Mouse (Mus musculus): Measurements from ENCODE around the gene Fubp1. TPM values are rescaled to one million over a fixed set of nuclear protein-coding genes. Genes with fewer than 3 reads are reported as not detected.
A peak's percentile ranks its signal among the peaks of the same experiment; 100 is the strongest.

The Fubp1 gene
- total RNA-seq, 2 experiments from 2014 or later, result 107 to 113 TPM

DNA sequence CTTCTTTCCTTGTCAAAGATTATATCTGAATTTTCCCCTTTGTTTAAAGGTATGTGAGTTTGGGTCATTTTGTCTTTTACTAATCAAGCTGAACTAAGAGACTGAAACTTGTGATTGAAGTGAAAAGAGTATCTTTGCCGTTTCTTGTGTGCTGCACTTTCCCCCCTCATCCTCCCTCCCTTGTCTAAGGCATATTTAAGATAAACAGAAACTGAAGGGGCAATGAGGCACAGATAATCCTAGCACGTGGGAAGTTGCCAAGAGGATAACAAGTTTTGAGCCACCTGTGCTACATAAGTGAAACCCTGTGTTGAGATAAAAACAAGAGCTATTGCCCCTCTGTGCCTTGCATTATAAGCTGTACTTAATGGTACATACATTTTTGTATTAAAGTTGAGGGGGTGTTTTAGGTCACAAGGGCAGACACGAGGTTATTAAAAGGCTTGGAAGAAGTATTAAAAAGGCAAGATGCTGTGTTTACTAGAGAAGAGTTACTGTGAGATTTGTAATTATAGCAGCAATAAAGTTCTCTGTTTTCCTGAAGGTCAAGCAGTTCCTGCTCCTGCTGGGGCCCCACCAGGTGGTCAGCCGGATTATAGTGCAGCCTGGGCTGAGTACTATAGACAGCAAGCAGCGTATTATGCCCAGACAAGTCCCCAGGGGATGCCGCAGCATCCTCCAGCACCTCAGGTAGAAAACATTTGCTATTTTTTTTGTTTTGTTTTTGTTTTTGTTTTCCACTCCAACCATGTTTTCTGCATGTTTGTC, 21.3 kb downstream of the Fubp1 start:
- no peak for DNase-seq (ENCODE audit: low spot score in 2 of 2)

DNA sequence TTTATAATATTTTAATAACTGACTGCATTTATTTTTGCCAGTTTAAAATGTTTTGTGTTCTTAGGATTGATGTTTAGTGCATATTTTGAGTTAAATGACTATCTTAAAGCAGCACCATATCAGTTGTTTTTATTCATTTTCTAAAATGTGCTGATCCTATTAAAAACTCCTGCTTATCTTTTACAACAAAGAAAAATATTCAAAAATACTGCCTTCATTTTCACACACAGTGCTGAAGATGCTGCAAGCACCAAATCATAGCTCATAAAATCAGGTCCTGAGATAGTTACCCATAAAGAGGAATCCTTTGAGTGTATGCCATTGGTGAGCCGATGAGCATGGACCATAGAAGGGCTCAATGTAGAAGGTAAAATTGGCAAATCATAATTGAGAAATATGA, 25.0 kb downstream of the Fubp1 start:
- DNase-seq (ENCODE audit: low spot score in 2 of 2), result no peak

DNA sequence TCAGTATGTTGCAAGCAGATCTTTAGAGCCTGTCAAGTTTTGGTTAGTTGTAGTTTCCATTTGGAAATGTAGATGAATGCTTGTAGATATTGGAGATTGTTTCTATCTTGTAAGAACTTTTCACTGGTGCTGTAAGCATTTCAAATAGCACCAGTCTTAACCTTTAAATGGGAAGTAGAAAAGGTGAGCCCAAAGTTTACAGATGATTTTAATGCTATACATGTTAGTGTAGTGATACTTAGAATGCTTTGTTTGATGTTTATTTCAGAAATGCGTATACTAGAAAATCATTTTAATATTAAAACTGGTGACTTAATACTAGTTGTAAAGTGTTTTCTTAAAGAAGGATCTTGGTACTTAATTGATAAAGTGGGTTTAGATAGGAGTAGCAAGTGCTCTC, 25.6 kb downstream of the Fubp1 start:
- no peak for DNase-seq (ENCODE audit: low spot score in 2 of 2)

DNA sequence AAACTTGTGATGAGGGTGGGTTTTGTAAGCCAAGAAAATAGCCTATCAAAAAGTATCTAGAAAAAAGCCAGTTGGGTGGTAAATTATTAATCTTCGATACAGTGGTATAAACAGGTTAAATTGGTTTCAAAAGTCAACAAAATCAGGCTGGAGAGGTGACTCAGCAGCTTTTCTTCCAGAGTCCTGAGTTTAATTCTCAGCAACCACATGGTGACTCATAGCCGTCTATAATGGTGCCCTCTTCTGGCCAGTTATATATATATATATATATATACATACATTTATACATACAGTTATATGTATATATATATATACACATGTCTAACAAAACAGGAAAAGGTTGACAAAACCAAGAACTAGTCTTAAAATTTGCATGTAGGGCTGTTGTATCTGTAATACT, 28.6 kb downstream of the Fubp1 start:
- DNase-seq (ENCODE audit: low spot score in 2 of 2), result no peak

DNA sequence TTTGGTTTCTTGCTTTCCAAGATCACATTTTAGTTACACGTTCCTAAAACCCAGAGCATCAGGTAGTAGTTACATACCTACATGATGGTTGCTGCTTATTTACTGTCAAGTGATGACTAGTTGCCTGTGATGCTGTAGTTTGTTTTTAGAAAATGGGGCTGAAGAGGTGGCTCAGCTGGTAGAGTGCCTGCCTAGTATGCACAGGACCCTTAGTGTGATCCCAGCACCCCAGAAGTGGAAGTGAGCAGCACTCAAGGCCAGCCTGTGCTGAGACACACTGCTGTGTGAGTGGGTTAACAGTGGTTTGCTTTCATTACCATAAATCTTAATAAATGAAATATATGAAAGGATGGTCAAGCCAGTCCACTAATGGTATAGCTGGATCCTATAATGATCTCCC, 29.4 kb downstream of the Fubp1 start:
- no peak for DNase-seq (ENCODE audit: low spot score in 2 of 2)

DNA sequence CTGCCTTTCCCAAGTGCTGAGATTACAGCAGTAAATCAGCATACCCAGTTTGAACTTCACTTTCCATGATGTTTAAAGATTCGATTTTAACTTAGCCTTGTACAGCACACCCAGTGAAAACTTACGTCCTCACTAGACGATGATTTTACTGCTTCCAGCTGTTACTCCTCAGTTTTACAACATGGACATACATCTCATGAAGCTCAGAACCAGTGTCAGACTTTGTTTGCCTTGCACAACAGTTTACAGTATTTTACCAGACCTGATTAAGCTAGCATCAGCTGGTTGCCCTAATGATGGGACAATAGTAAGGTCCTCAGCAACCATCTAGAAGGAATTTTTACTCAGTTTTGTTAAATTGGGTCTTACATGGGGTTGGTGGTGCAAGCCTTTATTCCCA, 30.9 kb downstream of the Fubp1 start:
- DNase-seq (ENCODE audit: low spot score in 2 of 2), result no peak

DNA sequence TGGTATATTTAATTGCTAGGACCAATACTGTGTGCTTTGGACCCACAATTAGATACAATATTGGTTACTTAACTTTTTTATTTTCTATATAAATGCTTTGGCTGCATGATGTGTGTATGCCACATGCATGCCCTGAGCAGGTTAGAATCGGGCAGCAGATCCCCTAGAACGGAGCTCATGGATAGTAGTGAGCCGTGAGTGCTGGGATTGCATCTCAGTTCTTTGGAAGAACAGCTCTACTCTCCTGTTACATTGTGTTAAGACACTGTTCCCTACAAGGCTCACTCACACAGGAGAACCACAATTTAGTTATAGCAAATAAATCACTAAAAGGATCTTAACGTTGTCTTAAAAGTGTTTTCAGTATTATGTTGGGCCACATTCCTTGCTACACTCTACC, 33.1 kb downstream of the Fubp1 start:
- no peak for DNase-seq (ENCODE audit: low spot score in 2 of 2)

DNA sequence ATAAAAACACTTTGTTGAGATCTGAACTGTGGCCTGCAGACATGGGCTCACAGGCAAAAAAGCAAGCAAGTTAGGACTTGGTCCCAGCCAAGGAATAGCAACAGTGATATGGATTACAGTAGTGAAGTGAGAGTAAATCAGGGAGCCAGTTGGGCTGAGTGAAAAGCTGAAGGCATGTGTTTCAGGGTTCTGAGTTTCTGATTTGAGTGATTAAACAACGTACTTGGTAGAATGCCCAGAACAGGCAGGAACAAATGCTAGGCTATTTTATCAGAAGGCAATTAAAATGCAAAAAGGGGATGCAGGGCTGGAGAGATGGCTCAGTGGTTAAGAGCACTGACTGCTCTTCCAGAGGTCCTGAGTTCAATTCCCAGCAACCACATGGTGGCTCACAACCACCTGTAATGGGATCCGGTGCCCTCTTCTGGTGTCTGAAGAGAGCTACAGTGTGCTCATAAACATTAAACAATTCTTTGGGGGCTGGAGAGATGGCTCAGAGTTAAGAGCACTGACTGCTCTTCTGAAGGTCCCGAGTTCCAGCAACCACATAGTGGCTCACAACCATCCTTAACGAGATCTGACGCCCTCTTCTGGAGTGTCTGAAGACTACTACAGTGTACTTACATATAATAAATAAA, 35.2 kb downstream of the Fubp1 start:
- no peak for DNase-seq (ENCODE audit: low spot score in 2 of 2)

DNA sequence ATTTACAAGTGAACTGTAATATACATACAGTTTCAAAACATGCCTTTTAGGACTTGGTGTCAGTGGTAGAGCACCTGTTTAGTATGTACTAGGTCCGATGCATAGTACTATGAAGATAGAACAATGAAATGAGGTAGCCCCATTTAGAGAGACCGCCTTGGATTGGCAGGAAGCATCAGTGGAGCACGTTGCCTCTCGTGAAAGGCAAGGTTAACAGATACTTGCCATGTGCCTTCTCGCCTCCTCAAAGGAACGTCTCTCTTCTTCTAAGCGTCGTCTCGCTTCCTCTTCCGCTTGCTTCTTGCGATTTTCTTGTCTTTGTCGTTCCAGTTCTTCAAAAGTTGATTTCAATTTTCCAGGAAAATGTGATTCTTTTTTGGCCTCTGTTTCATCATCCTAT, 37.5 kb downstream of the Fubp1 start:
- no peak for DNase-seq (ENCODE audit: low spot score in 2 of 2)

DNA sequence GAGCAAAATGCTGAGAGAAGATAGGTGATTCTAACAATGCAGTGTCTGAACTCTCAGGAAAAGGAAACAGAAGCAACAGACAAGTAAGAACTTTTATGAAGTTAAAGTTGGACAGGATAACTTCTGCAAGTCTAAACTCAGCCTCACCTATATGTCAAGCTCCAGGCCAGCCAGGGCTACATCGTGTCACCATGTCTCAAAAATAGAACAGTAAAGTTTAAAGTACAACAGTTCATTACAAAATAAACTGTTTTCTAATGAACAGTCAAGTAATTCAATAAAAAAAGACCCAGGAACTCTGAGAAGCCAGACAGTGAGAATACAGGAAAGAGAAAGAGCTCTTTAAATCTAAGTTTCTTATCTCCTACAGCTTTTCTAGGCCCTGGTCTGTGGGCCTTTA, 40.3 kb downstream of the Fubp1 start:
- no peak for DNase-seq (ENCODE audit: low spot score in 2 of 2)

DNA sequence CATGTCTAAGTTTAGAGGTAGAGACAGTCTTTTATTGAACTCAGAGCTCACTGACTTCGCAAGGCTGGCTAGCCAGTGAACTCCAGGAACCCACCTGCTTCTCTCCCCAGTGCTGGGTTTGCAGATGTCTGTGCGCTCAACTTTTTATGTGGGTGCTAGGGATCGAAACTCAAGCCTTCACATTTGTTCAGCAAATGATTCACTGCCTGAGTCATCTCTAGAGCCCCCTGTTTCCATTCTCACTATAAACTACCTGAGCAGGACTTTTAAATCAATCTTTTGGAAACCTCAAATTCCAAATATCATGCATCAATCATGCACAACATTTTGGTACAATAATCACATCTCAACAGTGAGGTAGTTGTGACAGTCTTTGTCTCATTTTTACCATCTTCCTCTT, 47.3 kb downstream of the Fubp1 start:
- DNase-seq (ENCODE audit: low spot score in 2 of 2), result no peak

DNA sequence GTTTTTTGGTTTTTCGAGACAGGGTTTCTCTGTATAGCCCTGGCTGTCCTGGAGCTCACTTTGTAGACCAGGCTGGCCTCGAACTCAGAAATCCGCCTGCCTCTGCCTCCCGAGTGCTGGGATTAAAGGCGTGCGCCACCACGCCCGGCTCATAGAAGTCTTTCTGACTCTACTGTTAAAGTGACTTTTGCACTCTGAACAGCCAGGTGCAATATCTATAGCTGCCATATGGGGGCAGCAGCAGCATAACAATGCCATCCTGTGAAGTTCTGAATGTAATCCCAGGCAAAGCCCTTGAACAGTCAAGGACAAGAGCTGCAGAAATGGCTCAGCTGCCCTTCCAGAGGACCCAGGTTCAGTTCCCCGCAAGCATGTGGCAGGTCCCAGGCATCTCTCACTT, 49.2 kb downstream of the Fubp1 start:
- DNase-seq (ENCODE audit: low spot score in 2 of 2), result peak; percentile 77 to 78

DNA sequence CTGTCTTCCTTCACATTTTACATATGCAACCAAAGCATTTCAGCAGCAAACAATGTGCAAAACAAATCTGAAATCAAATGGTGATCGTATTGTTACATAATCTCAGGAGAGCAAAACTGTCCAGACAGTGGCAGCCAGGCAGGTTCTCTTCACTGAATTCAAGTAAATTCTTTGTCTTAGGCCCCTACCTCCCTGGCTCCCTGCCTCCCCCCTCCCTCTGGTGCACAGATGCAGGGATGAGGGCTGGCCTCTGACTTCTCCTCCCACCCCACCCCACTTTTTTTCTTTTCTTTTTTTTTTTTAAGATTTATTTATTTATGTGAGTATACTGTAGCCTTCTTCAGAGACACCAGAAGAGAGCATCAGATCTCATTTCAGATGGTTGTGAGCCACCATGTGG, 50.1 kb downstream of the Fubp1 start:
- no peak for DNase-seq (ENCODE audit: low spot score in 2 of 2)

DNA sequence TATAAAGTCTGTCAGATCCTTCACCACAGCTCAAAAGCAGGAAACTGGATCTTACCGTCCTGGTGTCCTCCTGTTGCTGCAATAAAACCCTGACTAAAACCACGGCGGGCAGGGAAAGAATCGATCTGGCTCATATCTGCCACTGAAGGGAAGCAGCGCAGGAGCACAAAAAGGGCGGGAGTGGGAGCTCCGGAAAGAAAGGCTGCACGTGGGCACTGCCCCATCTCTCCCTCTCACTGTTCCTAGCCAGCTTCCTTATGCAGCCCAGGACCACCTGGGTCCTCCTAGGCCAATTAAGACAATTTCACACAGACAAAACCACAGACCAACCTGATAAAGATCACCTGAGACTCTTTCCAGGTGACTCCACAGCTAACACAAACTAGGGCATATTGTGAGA, 51.2 kb downstream of the Fubp1 start:
- DNase-seq (ENCODE audit: low spot score in 2 of 2), result no peak

DNA sequence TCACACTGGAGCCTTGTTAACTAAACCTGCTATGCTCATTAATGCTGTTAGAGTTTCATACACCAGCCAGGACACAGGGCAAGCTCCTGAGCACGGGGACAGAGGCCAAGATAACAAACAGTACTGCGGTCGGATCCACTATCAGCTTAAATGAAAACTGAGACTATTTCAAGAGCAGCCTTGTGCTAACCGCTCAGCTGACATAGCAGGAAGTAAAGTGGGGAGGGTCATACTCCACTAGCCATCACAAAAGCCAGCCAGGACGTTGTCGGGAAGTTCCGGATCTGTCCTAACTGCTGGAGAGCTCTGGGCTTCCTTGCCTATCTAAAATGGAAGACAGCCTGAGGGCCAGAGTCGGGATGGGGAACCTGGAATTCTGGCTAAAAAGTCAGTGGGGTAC, 51.7 kb downstream of the Fubp1 start:
- no peak for DNase-seq (ENCODE audit: low spot score in 2 of 2)

DNA sequence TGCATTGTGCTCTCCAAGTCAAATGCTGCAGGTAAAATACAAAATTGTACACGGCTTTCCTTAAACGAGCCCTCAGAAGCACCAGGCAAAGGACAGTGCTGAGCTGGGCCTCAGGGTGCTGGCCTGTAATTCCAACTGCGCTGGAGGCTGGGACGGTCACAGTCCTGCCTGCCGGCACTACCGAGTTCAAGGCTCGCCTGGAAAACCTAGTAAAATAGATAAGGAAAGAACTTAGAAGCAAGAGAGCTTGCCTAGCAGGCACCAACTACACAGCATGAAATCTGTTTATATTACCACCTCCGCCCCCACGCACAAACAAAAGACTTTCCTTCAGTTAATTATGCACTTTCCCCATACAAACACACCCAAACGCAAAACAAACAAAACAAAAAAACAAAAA, 54.2 kb downstream of the Fubp1 start:
- DNase-seq (ENCODE audit: low spot score in 2 of 2), result no peak

DNA sequence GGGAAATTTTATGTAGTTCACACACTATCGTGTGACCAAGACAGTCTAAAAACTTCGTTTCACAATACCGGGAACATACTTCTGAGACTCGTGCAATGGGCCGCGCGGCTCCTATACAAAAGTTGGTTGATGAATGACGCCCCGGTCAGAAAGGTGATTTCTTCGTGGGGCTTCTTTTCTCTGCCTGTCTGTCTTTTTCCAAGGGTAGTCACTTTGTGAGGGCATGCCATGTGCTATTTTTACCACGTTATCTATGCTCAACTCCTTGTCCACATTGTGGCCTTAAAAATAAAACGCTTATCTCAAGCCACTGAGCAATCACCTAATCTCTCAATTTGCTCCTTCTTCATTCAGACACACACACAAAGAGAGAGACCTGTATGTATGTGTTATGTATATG, 54.6 kb downstream of the Fubp1 start:
- no peak for DNase-seq (ENCODE audit: low spot score in 2 of 2)

DNA sequence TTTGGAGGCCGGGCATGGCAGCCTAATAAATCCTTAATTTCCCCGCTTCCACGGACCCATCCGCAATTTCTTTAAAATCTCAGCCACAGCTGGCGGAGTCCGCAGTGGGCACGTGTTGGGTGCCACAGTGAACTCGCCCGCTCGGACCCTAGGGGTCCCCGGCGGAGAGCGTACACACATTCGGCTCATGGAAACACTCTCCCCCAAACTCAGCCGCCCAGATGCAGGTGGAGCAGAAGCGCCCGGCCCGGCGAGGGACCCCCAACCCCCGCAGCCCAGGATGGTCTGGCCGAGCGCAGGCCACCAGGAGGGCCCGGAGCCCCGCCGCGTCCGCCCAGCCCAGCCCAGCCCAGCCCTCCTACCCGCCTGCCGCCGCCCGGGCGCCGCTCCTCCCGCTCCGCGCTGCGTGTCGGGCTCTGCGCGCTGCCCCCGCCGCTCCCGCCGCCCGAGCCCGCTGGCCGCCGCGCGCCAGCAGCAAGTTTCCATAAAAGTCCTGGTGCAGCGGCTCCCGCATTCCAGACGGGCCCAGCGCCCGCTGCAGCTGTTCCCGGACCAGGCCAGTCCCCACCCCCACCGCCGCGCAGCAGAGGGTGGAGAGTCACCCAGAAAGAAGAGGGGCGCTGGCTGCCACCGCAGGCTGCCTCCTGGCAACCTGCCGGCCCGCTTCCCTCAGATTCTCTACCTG, 55.3 kb downstream of the Fubp1 start:
- peak; percentile 62 to 63 for DNase-seq (ENCODE audit: low spot score in 2 of 2)

DNA sequence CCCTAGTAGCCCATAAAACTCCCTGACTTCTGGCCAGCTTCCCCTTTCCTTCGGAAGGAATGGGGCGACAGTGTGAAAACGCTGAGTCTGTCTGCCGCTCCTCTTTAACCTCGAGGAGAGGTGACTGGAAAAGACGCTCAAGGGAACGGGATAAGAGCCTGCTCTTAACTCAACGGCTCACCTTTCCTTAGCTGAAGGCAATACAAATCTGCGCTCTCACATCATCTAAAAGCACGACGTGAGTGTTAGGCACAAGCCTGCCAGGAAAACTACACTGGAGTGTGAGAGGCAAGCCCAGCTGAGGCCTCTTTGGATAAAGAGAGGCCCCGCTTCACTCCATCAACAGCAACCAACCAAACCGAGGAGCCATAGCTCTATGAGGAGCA, 55.8 kb downstream of the Fubp1 start, which contains the start of gene Nexn:
Gene Nexn (minus strand): TSS at position 315 of the 386 bp plus-strand sequence.
- no peak for DNase-seq (ENCODE audit: low spot score in 2 of 2)

DNA sequence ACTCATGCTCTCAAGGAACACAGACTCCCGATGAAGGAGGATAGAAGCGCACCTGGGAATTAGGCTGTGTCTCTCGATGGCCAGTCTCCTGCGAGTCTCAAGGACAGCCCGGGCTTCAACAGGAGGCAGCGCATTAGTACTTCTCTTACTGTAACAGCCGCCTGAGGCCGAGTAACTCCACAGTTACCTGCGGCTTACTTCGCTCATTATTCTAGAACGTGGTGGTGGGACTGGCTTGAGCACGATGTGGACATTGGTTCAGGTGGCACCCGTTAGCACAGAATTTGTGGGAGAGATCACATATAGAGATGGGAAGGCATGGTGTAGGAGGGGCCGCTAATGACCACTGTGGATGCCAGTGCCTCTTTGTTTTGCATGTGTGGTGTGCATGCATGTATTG, 57.9 kb downstream of the Fubp1 start:
- no peak for DNase-seq (ENCODE audit: low spot score in 2 of 2)

DNA sequence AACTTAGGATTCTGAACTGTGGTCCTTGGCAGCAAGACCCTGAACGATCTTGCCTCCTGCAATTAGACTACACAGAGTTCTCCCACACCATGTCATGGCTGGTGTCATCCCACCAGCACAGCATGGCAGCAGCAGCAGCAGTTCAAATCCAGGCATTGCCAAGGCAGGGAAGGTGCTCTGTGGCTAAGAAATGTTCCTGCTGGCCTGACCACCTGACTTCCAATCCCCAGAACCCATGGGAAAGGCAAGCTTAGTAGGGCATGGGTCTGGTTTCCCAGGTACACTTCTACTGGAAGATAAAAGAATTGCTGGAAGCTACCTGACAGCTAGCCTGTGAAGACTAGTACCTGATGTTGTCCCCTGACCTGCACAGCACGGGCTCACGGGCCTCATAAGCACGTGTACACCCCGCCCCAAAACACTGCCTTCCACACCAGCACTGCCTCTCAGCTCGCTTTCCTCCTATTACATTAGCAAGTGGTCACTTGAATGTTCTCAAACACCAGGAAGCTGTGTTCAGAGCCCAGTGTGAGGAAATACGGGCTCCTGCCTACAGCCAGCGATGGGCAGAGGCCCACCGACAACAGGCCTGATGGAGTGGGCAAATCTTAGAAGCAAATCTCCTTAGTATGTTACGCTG, 61.0 kb downstream of the Fubp1 start:
- no peak for DNase-seq (ENCODE audit: low spot score in 2 of 2)

DNA sequence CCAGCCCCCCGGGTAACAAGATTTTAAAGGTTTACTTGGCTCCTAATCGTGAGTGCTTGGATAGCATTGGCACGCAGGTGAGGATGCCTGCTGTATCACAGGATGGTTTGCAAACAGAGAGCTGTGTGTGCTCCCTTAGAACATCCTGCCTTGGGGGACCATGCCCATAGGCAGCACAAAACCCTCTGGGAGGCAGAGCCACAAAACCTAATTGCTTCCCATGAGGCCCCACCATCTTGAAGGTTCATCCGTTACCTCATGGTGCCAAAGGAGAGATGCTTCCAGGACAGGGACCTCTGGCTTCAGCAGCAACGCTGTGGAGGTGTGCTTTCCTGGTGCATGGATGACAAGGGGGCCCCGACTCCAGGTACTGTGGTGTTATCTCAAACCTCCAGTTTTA, 61.7 kb downstream of the Fubp1 start:
- no peak for DNase-seq (ENCODE audit: low spot score in 2 of 2)
